Mouse (Mus musculus): Measurements from ENCODE around the gene Ccl11.

DNA sequence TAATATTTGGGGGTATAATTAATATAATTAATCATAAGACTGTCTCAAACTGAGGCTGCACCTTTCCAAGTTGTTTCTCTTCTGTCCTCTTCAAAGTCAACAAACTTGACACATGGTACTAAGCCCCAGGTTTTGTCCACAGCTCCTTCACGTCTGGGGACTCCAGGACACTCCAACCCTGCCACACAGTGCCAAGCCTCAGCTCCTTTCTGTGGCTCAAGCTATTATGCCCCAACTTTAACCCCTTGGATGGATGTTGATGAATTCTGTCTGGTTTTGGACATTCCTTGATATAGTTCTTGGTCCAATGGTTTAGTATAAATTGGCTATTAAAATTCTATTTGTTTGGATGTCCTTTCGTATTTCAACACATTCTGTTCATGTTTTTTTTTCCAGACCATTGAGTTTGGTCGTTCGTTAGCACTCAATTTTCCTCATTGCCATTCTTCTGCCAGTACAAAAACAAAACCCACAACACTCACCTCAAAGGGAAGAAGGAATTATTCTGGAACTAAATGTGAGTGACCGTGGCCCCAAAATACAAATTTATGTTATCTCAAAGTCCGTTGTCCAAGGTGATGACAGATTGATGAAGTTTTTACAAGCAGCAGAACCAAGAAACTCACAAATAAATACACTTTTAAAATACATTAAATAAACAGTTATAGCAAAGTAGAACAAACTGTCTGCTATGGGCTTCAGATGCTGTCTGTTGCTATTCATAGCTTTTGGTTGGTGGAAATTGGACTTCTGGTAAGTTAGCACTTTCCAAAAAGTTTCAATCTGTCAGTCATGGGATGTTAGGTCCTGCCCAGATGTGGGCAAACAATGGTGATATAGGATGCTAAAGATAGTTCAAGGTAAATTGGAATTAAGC lies 53.0 kb downstream of the Ccl11 start:
- TF ChIP-seq CTCF (IDR thresholded peaks at IDR 0.05; ENCODE audit: insufficient read depth, low read length) (no peak), POLR2A (IDR thresholded peaks at IDR 0.05; ENCODE audit: borderline replicate concordance, extremely low read depth, low read depth, low read length) (no peak)

Data from lung, adult 2 months (tissue).